Mouse (Mus musculus) layer of hippocampus, adult 9-11 months (tissue): ENCODE data around the gene Sh3tc1.

ENCODE experiments used
- DNase-seq: peaks from one replicate; pipeline ENCODE4 v3.0.0; 2022

The Sh3tc1 gene

GRCm38 (mm10) chr5:35679256-35680155, 60.3 kb downstream of the Sh3tc1 start, which contains the start of gene Htra3:
Gene Htra3, minus strand, starts transcription at chr5:35679782.
- peak; percentile 47 for DNase-seq

- DNase-seq, result no peak
Measured at GRCm38 (mm10) chr5:35676964-35677363, 62.8 kb downstream of the Sh3tc1 start.

GRCm38 (mm10) chr5:35674081-35674555, 65.7 kb downstream of the Sh3tc1 start:
- no peak for DNase-seq

GRCm38 (mm10) chr5:35673086-35673485, 66.7 kb downstream of the Sh3tc1 start:
- peak; percentile 87 for DNase-seq

- DNase-seq, result no peak
Measured at GRCm38 (mm10) chr5:35672581-35672980, 67.2 kb downstream of the Sh3tc1 start.

- peak; percentile 90 for DNase-seq
Measured at GRCm38 (mm10) chr5:35671474-35671891, 68.3 kb downstream of the Sh3tc1 start.

GRCm38 (mm10) chr5:35670412-35670801, 69.4 kb downstream of the Sh3tc1 start:
- DNase-seq, result peak; percentile 86

- DNase-seq, result no peak
Measured at GRCm38 (mm10) chr5:35669747-35670411, 69.9 kb downstream of the Sh3tc1 start.

- no peak for DNase-seq
Measured at GRCm38 (mm10) chr5:35666152-35666551, 73.6 kb downstream of the Sh3tc1 start.

- no peak for DNase-seq
Measured at GRCm38 (mm10) chr5:35662021-35662545, 77.7 kb downstream of the Sh3tc1 start.

GRCm38 (mm10) chr5:35661210-35661609, 78.6 kb downstream of the Sh3tc1 start:
- no peak for DNase-seq

- DNase-seq, result no peak
Measured at GRCm38 (mm10) chr5:35659503-35659902, 80.3 kb downstream of the Sh3tc1 start.

- DNase-seq, result no peak
Measured at GRCm38 (mm10) chr5:35655753-35656485, 83.9 kb downstream of the Sh3tc1 start.

GRCm38 (mm10) chr5:35653743-35654395, 85.9 kb downstream of the Sh3tc1 start:
- DNase-seq, result no peak

GRCm38 (mm10) chr5:35652872-35653271, 86.9 kb downstream of the Sh3tc1 start:
- DNase-seq, result no peak

GRCm38 (mm10) chr5:35652319-35652718, 87.5 kb downstream of the Sh3tc1 start:
- no peak for DNase-seq

GRCm38 (mm10) chr5:35648230-35648629, 91.6 kb downstream of the Sh3tc1 start:
- no peak for DNase-seq

- DNase-seq, result no peak
Measured at GRCm38 (mm10) chr5:35647562-35647961, 92.2 kb downstream of the Sh3tc1 start.
